Mouse (Mus musculus) spleen, adult 2 months (tissue): ENCODE measurements around the gene Cobl.

Source experiments
- CTCF ChIP-seq: fragments of 200-500 bp; IDR thresholded peaks from 2 replicates; pipeline ENCODE4 v1.5.1; 2011; ENCODE audit warnings: mild to moderate bottlenecking, inconsistent platforms; ENCODE audit not compliant: insufficient read depth, insufficient read length, insufficient replicate concordance; ENCODE audit errors: extremely low read depth
- POLR2A ChIP-seq: fragments of 200-500 bp; IDR thresholded peaks from 2 replicates; pipeline ENCODE4 v1.6.1; 2011; ENCODE audit warnings: low read depth, low read length, inconsistent platforms

GRCm38 (mm10) chr11:12434597-12434996, 30.2 kb downstream of the Cobl start:
- no peak for TF ChIP-seq CTCF
- no peak for TF ChIP-seq POLR2A
